ENCODE assay signal across 8 mouse cellular contexts in genomic region chr13:40729592-40730431, GRCm38 (mm10). TPM values are rescaled to one million over a fixed set of nuclear protein-coding genes. Genes with fewer than 3 reads are reported as not detected.
DNase-seq lines count a peak whose midpoint lies in the region; ATAC-seq lines count a peak whose summit lies in the region.

No protein-coding gene starts in this region.

- DNase-seq in cerebellum, postnatal 10 days: peak; percentile 38 to 62
- DNase-seq in 3134 (ENCODE audit: extremely low read depth, insufficient read length, low spot score): peak; percentile 64
- no peak for DNase-seq in forebrain, embryonic 14.5 days (ENCODE audit: low spot score)
- no peak for DNase-seq in adrenal gland, postnatal 36 days
- DNase-seq in right cerebral cortex, postnatal 10 days (ENCODE audit: low spot score in 2 of 2): no peak
- no peak for DNase-seq in natural killer cell, adult 2 months (ENCODE audit: low spot score in 2 of 2)

- H3K4me2 ChIP-seq in forebrain, embryonic 14.5 days (ENCODE audit: low read length): peak overlapping the region; percentile 52; the same call in 1 of the 2 replicates
- peak overlapping the region; percentile 71 for H3K4me2 ChIP-seq in limb, embryonic 13.5 days (replicated peaks)

- H3K27me3 ChIP-seq in forebrain, embryonic 14.5 days (replicated peaks; ENCODE audit: control insufficient read depth, insufficient read depth, low read length): peaks cover 80% of the 10 kb centered on the region
- H3K27me3 ChIP-seq in limb, embryonic 13.5 days: peaks cover 70% of the 10 kb centered on the region

- H3K36me3 ChIP-seq in forebrain, embryonic 14.5 days (ENCODE audit: control insufficient read depth, insufficient read depth, low read length): no peaks in the 10 kb centered on the region
- no peaks in the 10 kb centered on the region for H3K36me3 ChIP-seq in limb, embryonic 13.5 days

- under 1% methylated on average over 52 of the region's 52 CpGs for WGBS in forebrain, embryonic 14.5 days
- under 1% methylated on average over 52 of the region's 52 CpGs for WGBS in limb, embryonic 13.5 days

- peaks cover 6% of the 10 kb centered on the region for H3K4me1 ChIP-seq in forebrain, embryonic 14.5 days (ENCODE audit: control insufficient read depth, insufficient read depth, low read length)
- H3K4me1 ChIP-seq in limb, embryonic 13.5 days: peaks cover 21% of the 10 kb centered on the region; the same call in 1 of the 2 replicates

- no peak for ATAC-seq in cerebellum, adult (ENCODE audit: insufficient number of reproducible peaks, low FRiP score, low TSS enrichment)
- no peak for ATAC-seq in forebrain, embryonic 14.5 days
- no peak for ATAC-seq in limb, embryonic 13.5 days (ENCODE audit: low FRiP score, low read depth)

- H3K27ac ChIP-seq in forebrain, embryonic 14.5 days (ENCODE audit: low read depth, low read length): no peak overlapping the region
- peak overlapping the region; percentile 85 for H3K27ac ChIP-seq in limb, embryonic 13.5 days

- H3K9me3 ChIP-seq in forebrain, embryonic 14.5 days (replicated peaks; ENCODE audit: control insufficient read depth, low read length): no peaks in the 10 kb centered on the region
- no peaks in the 10 kb centered on the region for H3K9me3 ChIP-seq in limb, embryonic 13.5 days

- no peak overlapping the region for H3K9ac ChIP-seq in forebrain, embryonic 14.5 days (ENCODE audit: low read length)
- H3K9ac ChIP-seq in limb, embryonic 13.5 days: peak overlapping the region; percentile 84

- H3K4me3 ChIP-seq in forebrain, embryonic 14.5 days (ENCODE audit: low read depth, low read length): peak overlapping the region; percentile 8; the same call in 1 of the 2 replicates
- H3K4me3 ChIP-seq in limb, embryonic 13.5 days: peak overlapping the region; percentile 59

RNA-seq across cellular contexts. Expression of gene Tfap2a, which starts 8.4 kb away (rescaled TPM):
- polyA plus RNA-seq in forebrain, embryonic 14.5 days (2014; fragmentation: Nextera tagmentation; extraction: Ambion mirVana): 0.20 and 0.41 TPM in 2 replicates
- 8.3 and 9.5 TPM in 2 replicates for polyA plus RNA-seq in limb, embryonic 13.5 days (2015; fragmentation: Nextera tagmentation; extraction: Ambion mirVana)
- total RNA-seq in adrenal gland, postnatal 36 days (2021): under 1 TPM; 0.20 TPM

Comparison
In these comparisons a context has a peak if more than half of its experiments do, and no peak if none do; other contexts are left out.
1. DNase-seq: peak in cerebellum, postnatal 10 days (2 of 2) and 3134 (single experiment); none in forebrain, embryonic 14.5 days (single experiment), adrenal gland, postnatal 36 days (0 of 2), right cerebral cortex, postnatal 10 days (0 of 2) and natural killer cell, adult 2 months (0 of 2).